Mouse (Mus musculus): Measurements from ENCODE around the gene Vmn1r211. TPM values are rescaled to one million over a fixed set of nuclear protein-coding genes. Genes with fewer than 3 reads are reported as not detected.
"Not testable (repeated sequence)": the region's sequence is repeated elsewhere in the genome, so short reads cannot be mapped to it uniquely, and the experiment has no call there.

Gene Vmn1r211
- polyA plus RNA-seq (2014; fragmentation: Nextera tagmentation; extraction: Ambion mirVana) = not detected in 2 replicates

DNA sequence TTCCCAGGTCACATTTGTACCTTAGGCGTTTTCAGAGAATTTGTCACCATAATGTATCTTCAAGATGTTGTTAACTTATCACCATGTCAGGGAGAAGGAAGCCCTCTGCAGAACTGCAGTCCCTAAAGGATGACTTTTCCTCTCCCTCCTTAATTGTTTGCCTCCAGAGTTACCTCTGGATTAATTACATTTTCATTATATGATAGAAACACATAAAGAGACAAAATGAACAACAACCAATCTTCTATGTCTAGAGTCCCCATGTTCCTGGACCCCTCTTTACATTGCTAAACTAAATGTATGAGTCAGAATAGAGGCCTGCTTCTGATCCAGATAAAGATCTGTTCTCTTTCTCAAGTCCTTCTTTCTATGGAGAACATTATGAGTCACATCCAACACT is at the start of gene Vmn1r211:
Gene Vmn1r211 (minus strand): TSS at position 101 of the 400 bp plus-strand sequence.
- no peaks in the 10 kb centered on the region for H3K36me3 ChIP-seq (ENCODE audit: control insufficient read depth, insufficient read depth, low read length)
- H3K4me2 ChIP-seq = no peak within 1 kb of the TSS
- H3K9ac ChIP-seq (ENCODE audit: low read depth, low read length) = no peak within 1 kb of the TSS
- WGBS = 42% methylated on average over 1 of the region's 1 CpGs
- no peaks in the 10 kb centered on the region for H3K27me3 ChIP-seq (replicated peaks; ENCODE audit: control insufficient read depth, insufficient read depth, low read length)
- ATAC-seq (replicated peaks; ENCODE audit: low FRiP score) = no peak
- no peaks in the 10 kb centered on the region for H3K9me3 ChIP-seq (ENCODE audit: control insufficient read depth, low read length)
- no peak within 1 kb of the TSS for H3K27ac ChIP-seq (ENCODE audit: low read depth, low read length)
- no peak for DNase-seq (ENCODE audit: low spot score)
- no peaks in the 10 kb centered on the region for H3K4me1 ChIP-seq (replicated peaks; ENCODE audit: control insufficient read depth, insufficient read depth, low read length)
- no peak within 1 kb of the TSS for H3K4me3 ChIP-seq (ENCODE audit: low read depth, low read length)

DNA sequence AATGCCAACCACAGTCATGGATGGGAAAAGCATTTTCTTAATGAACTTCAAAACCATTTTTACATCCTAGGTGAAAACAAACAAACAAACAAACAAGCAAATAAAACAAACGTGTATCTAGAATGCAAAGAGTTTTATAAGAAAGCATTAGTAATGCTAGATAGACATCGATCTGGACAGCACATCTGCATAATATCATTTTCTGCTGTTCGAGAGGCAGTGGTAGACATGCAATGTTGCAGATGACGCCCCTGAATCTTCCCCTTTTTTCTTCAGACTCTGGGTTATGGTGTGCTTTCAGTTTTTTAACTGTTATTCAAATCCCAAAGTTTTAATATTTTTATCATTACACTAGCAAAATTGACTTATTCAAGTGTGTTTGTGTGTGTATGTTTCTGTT is 26.7 kb upstream of the Vmn1r211 start, which contains the start of gene Vmn1r212:
Gene Vmn1r212 (minus strand): TSS at position 101 of the 400 bp plus-strand sequence.
- Histone ChIP-seq H3K27ac (ENCODE audit: low read depth, low read length) (no peak within 1 kb of the TSS), H3K36me3 (ENCODE audit: control insufficient read depth, insufficient read depth, low read length) (no peaks in the 10 kb centered on the region), H3K9ac (ENCODE audit: low read depth, low read length) (no peak within 1 kb of the TSS), H3K27me3 (replicated peaks; ENCODE audit: control insufficient read depth, insufficient read depth, low read length) (no peaks in the 10 kb centered on the region), H3K4me3 (ENCODE audit: low read depth, low read length) (no peak within 1 kb of the TSS), H3K9me3 (ENCODE audit: control insufficient read depth, low read length) (no peaks in the 10 kb centered on the region), H3K4me1 (replicated peaks; ENCODE audit: control insufficient read depth, insufficient read depth, low read length) (no peaks in the 10 kb centered on the region), H3K4me2 (no peak within 1 kb of the TSS)
- ATAC-seq (replicated peaks; ENCODE audit: low FRiP score) (no peak), DNase-seq (ENCODE audit: low spot score) (no peak)
- WGBS = 79% methylated on average over 4 of the region's 4 CpGs

- Histone ChIP-seq H3K9me3 (ENCODE audit: control insufficient read depth, low read length) (no peaks in the 10 kb centered on the region), H3K27ac (ENCODE audit: low read depth, low read length) (no peak overlapping the region), H3K36me3 (ENCODE audit: control insufficient read depth, insufficient read depth, low read length) (no peaks in the 10 kb centered on the region), H3K27me3 (replicated peaks; ENCODE audit: control insufficient read depth, insufficient read depth, low read length) (no peaks in the 10 kb centered on the region), H3K4me2 (no peak overlapping the region), H3K9ac (ENCODE audit: low read depth, low read length) (no peak overlapping the region), H3K4me3 (ENCODE audit: low read depth, low read length) (no peak overlapping the region), H3K4me1 (replicated peaks; ENCODE audit: control insufficient read depth, insufficient read depth, low read length) (no peaks in the 10 kb centered on the region)
- WGBS = 96% methylated on average over 1 of the region's 1 CpGs
- DNase-seq (ENCODE audit: low spot score) (no peak), ATAC-seq (replicated peaks; ENCODE audit: low FRiP score) (no peak)
These were observed 21.9 kb upstream of the Vmn1r211 start for GRCm38 (mm10) chr13:22879257-22879656.

- DNase-seq (ENCODE audit: low spot score) = no peak
- Histone ChIP-seq H3K4me2 (no peak overlapping the region), H3K9ac (ENCODE audit: low read depth, low read length) (no peak overlapping the region), H3K9me3 (ENCODE audit: control insufficient read depth, low read length) (no peaks in the 10 kb centered on the region), H3K4me3 (ENCODE audit: low read depth, low read length) (no peak overlapping the region), H3K4me1 (replicated peaks; ENCODE audit: control insufficient read depth, insufficient read depth, low read length) (no peaks in the 10 kb centered on the region), H3K27me3 (replicated peaks; ENCODE audit: control insufficient read depth, insufficient read depth, low read length) (no peaks in the 10 kb centered on the region), H3K36me3 (ENCODE audit: control insufficient read depth, insufficient read depth, low read length) (no peaks in the 10 kb centered on the region), H3K27ac (ENCODE audit: low read depth, low read length) (no peak overlapping the region)
- ATAC-seq (replicated peaks; ENCODE audit: low FRiP score) = no peak
- 68% methylated on average over 4 of the region's 4 CpGs for WGBS
These were observed 2.6 kb downstream of the Vmn1r211 start for GRCm38 (mm10) chr13:22854760-22855159.

DNA sequence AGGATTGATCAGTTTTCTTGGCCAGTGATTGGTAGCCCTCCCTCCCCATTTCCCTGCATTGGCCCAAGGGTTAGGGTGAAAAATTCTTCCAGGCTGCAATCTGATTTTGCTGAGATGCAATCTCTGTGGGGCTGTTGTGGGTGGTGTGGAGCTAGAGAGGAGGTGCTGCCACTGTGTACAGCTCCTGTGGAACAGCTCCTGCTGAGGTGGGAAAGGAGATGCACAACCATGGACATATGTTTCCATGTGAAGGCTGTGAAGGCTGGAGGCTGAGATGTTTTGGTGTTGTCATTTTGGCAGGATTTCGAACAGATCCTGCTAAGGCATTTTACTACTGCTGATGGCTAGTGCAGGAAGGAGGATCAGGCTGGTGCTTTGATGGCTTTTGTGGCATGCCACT is 10.6 kb downstream of the Vmn1r211 start:
- Histone ChIP-seq H3K4me2 (no peak overlapping the region), H3K4me3 (ENCODE audit: low read depth, low read length) (no peak overlapping the region), H3K27ac (ENCODE audit: low read depth, low read length) (no peak overlapping the region), H3K4me1 (replicated peaks; ENCODE audit: control insufficient read depth, insufficient read depth, low read length) (no peaks in the 10 kb centered on the region), H3K27me3 (replicated peaks; ENCODE audit: control insufficient read depth, insufficient read depth, low read length) (no peaks in the 10 kb centered on the region), H3K36me3 (ENCODE audit: control insufficient read depth, insufficient read depth, low read length) (no peaks in the 10 kb centered on the region), H3K9me3 (ENCODE audit: control insufficient read depth, low read length) (no peaks in the 10 kb centered on the region), H3K9ac (ENCODE audit: low read depth, low read length) (no peak overlapping the region)
- no peak for ATAC-seq (replicated peaks; ENCODE audit: low FRiP score)
- DNase-seq (ENCODE audit: low spot score) = no peak
- WGBS = 78% methylated on average over 1 of the region's 1 CpGs

DNA sequence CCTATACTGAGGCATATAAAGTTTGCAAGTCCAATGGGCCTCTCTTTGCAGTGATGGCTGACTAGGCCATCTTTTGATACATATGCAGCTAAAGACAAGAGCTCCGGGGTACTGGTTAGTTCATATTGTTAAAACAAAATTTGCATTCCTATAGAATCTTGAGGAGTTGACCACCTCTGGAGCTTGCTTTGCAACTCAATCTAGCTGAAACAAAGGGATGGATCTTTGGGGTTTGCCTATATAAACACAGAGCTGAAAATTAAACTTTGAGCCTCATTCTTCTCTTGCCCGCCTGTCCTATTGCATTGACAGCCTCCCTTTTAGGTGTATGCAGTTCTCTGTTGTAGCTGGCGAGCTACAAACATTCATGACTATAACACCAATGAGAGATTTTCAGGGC is 13.1 kb downstream of the Vmn1r211 start:
- not testable (repeated sequence) for H3K4me2 ChIP-seq; ATAC-seq (replicated peaks; ENCODE audit: low FRiP score)
- 69% methylated on average over 3 of the region's 3 CpGs for WGBS

DNA sequence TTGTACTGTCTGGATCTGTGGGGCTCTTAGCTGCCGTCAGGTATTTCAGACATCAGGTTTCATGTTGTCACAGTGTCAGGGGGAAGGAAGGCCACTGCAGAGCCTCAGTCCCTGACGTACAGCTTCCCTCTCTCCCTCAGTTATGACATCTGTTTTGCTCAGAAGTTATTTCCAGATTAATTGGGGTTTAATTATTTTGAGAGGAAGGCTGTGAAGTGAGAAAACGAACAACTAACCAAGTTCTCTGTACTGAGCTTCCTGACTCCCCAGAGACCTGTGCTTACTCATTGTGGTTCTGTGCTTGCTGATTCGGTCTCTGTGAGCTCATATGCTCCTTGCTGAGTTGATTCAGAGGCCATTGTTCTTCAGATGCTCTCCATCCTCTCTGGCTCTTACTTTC is 26.1 kb downstream of the Vmn1r211 start, which contains the start of gene Vmn1r210:
Gene Vmn1r210 (minus strand): TSS at position 101 of the 400 bp plus-strand sequence.
- WGBS = 50% methylated on average over 4 of the region's 4 CpGs
- Histone ChIP-seq H3K4me1 (replicated peaks; ENCODE audit: control insufficient read depth, insufficient read depth, low read length) (no peaks in the 10 kb centered on the region), H3K9me3 (ENCODE audit: control insufficient read depth, low read length) (no peaks in the 10 kb centered on the region), H3K36me3 (ENCODE audit: control insufficient read depth, insufficient read depth, low read length) (no peaks in the 10 kb centered on the region), H3K27me3 (replicated peaks; ENCODE audit: control insufficient read depth, insufficient read depth, low read length) (no peaks in the 10 kb centered on the region), H3K9ac (ENCODE audit: low read depth, low read length) (no peak within 1 kb of the TSS), H3K4me3 (ENCODE audit: low read depth, low read length) (no peak within 1 kb of the TSS), H3K4me2 (no peak within 1 kb of the TSS), H3K27ac (ENCODE audit: low read depth, low read length) (no peak within 1 kb of the TSS)
- DNase-seq (ENCODE audit: low spot score) = no peak
- no peak for ATAC-seq (replicated peaks; ENCODE audit: low FRiP score)

More for the DNA sequence above, 13.1 kb downstream of the Vmn1r211 start:
- not testable (repeated sequence) for H3K9me3 ChIP-seq (ENCODE audit: control insufficient read depth, low read length); H3K4me3 ChIP-seq (ENCODE audit: low read depth, low read length); H3K27ac ChIP-seq (ENCODE audit: low read depth, low read length); H3K4me1 ChIP-seq (replicated peaks; ENCODE audit: control insufficient read depth, insufficient read depth, low read length); H3K36me3 ChIP-seq (ENCODE audit: control insufficient read depth, insufficient read depth, low read length); DNase-seq (ENCODE audit: low spot score); H3K27me3 ChIP-seq (replicated peaks; ENCODE audit: control insufficient read depth, insufficient read depth, low read length); H3K9ac ChIP-seq (ENCODE audit: low read depth, low read length)

GRCm38 (mm10) chr13:22829395-22829794 is 28.0 kb downstream of the Vmn1r211 start:
- H3K27ac ChIP-seq (ENCODE audit: low read depth, low read length); H3K4me1 ChIP-seq (replicated peaks; ENCODE audit: control insufficient read depth, insufficient read depth, low read length); H3K4me2 ChIP-seq; H3K4me3 ChIP-seq (ENCODE audit: low read depth, low read length); H3K9ac ChIP-seq (ENCODE audit: low read depth, low read length); ATAC-seq (replicated peaks; ENCODE audit: low FRiP score); H3K36me3 ChIP-seq (ENCODE audit: control insufficient read depth, insufficient read depth, low read length); H3K9me3 ChIP-seq (ENCODE audit: control insufficient read depth, low read length); H3K27me3 ChIP-seq (replicated peaks; ENCODE audit: control insufficient read depth, insufficient read depth, low read length); DNase-seq (ENCODE audit: low spot score): not testable (repeated sequence)
- WGBS = 41% methylated on average over 7 of the region's 7 CpGs

DNA sequence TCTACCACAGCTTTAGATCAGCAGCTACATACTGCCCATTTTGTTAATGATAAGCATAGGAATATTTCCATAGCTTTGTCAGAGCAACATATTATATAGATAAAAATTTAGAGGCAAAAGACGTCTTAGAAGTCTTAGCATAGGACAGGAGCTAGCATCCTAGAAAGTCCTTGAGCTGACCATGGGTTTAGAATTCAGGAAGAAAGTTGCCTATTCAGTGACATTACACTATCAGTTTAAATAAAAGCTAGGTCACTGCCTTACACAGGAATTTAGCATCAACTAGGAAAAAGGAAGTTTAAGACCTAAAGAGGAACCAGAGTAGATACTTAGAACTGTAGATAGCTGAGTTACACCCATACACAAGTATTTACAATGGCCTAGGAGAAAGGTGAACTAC is 35.8 kb downstream of the Vmn1r211 start:
- 85% methylated on average over 1 of the region's 1 CpGs for WGBS
- not testable (repeated sequence) for H3K9ac ChIP-seq (ENCODE audit: low read depth, low read length); H3K27me3 ChIP-seq (replicated peaks; ENCODE audit: control insufficient read depth, insufficient read depth, low read length); DNase-seq (ENCODE audit: low spot score); H3K4me2 ChIP-seq; ATAC-seq (replicated peaks; ENCODE audit: low FRiP score); H3K36me3 ChIP-seq (ENCODE audit: control insufficient read depth, insufficient read depth, low read length); H3K27ac ChIP-seq (ENCODE audit: low read depth, low read length); H3K9me3 ChIP-seq (ENCODE audit: control insufficient read depth, low read length); H3K4me3 ChIP-seq (ENCODE audit: low read depth, low read length); H3K4me1 ChIP-seq (replicated peaks; ENCODE audit: control insufficient read depth, insufficient read depth, low read length)
